Mouse (Mus musculus) heart, embryonic 11.5 days (tissue): ENCODE measurements around the gene Pdzk1ip1. TPM values are rescaled to one million over a fixed set of nuclear protein-coding genes. Genes with fewer than 3 reads are reported as not detected.

Experiments
- ATAC-seq: fragments of 200-750 bp; cut with Nextera tagmentation; replicated peaks from 2 replicates; pipeline ENCODE4 v1.8.0; 2017; ENCODE audit warnings: moderate library complexity; ENCODE audit not compliant: insufficient number of reproducible peaks, low FRiP score, low TSS enrichment
- H3K27ac ChIP-seq: fragments of 300-500 bp; sonication (generic); 2 replicates; pipeline ENCODE4 v1.5.1; 2014; ENCODE audit warnings: mild to moderate bottlenecking, low read depth, low read length
- H3K27me3 ChIP-seq: fragments of 300-500 bp; sonication (generic); 2 replicates; pipeline ENCODE4 v1.6.1; 2014; ENCODE audit warnings: mild to moderate bottlenecking, low read length, mixed read lengths; ENCODE audit not compliant: control insufficient read depth, insufficient read depth
- H3K36me3 ChIP-seq: fragments of 300-500 bp; sonication (generic); 2 replicates; pipeline ENCODE4 v1.6.1; 2014; ENCODE audit warnings: mild to moderate bottlenecking, low read length, moderate library complexity, mixed read lengths; ENCODE audit not compliant: control insufficient read depth, insufficient read depth
- H3K4me1 ChIP-seq: fragments of 300-500 bp; sonication (generic); 2 replicates; pipeline ENCODE4 v1.6.1; 2014; ENCODE audit warnings: low read length; ENCODE audit not compliant: control insufficient read depth, insufficient read depth
- H3K4me2 ChIP-seq: fragments of 300-500 bp; sonication (generic); 2 replicates; pipeline ENCODE4 v1.6.1; 2014; ENCODE audit warnings: mild to moderate bottlenecking, moderate library complexity
- H3K4me3 ChIP-seq: fragments of 300-500 bp; sonication (generic); 2 replicates; pipeline ENCODE4 v1.5.1; 2014; ENCODE audit warnings: low read depth, low read length
- H3K9ac ChIP-seq: fragments of 300-500 bp; sonication (generic); 2 replicates; pipeline ENCODE4 v1.6.1; 2014; ENCODE audit warnings: mild to moderate bottlenecking, low read depth, low read length, moderate library complexity
- H3K9me3 ChIP-seq: fragments of 300-500 bp; sonication (generic); replicated peaks from 2 replicates; pipeline ENCODE4 v1.6.1; 2016; ENCODE audit warnings: low read length; ENCODE audit not compliant: control insufficient read depth
- WGBS: fragments of 180-500 bp; shearing (Covaris S2); extraction: QIAGEN DNeasy Blood & Tissue Kit; methylation state at CpG from one replicate; pipeline ENCODE4 v1.1.7; 2014; ENCODE audit not compliant: insufficient replicate concordance; 5-methylcytosine and 5-hydroxymethylcytosine counted together
- polyA plus RNA-seq: library from polyadenylated mRNA; unstranded; fragments of >200 nt; fragmentation: Nextera tagmentation; extraction: Ambion mirVana; gene quantifications from 2 replicates; pipeline ENCODE4 v1.2.1, GENCODE M21; 2014

The Pdzk1ip1 gene
- polyA plus RNA-seq, 1 experiment from 2014 or later: 66.1 TPM

GRCm38 (mm10) chr4:115062875-115063517 is 25.5 kb upstream of the Pdzk1ip1 start:
- Histone ChIP-seq H3K27ac (peak overlapping the region; percentile 57; the same call in 1 of the 2 replicates), H3K9ac (peak overlapping the region; percentile 75)
- 1% methylated on average over 57 of the region's 58 CpGs for WGBS

GRCm38 (mm10) chr4:115063518-115064239 is 24.8 kb upstream of the Pdzk1ip1 start:
- no peak for ATAC-seq
- no peak overlapping the region for H3K27ac ChIP-seq

More at GRCm38 (mm10) chr4:115062875-115063517, 25.5 kb upstream of the Pdzk1ip1 start:
- Histone ChIP-seq H3K4me1 (peaks cover 9% of the 10 kb centered on the region; the same call in 1 of the 2 replicates), H3K4me3 (peak overlapping the region; percentile 63), H3K9me3 (no peaks in the 10 kb centered on the region), H3K36me3 (no peaks in the 10 kb centered on the region), H3K27me3 (peaks cover 78% of the 10 kb centered on the region), H3K4me2 (peak overlapping the region; percentile 98)
- ATAC-seq: peak; percentile 73

GRCm38 (mm10) chr4:115071668-115072067 is 16.8 kb upstream of the Pdzk1ip1 start:
- no peak overlapping the region for H3K4me2 ChIP-seq
- H3K27me3 ChIP-seq: peaks cover 18% of the 10 kb centered on the region
- ATAC-seq: 0 out of 2 replicates have a peak, but pooled peaks have one; percentile 12
- H3K9ac ChIP-seq: no peak overlapping the region
- no peaks in the 10 kb centered on the region for H3K36me3 ChIP-seq
- H3K4me3 ChIP-seq: no peak overlapping the region
- H3K9me3 ChIP-seq: no peaks in the 10 kb centered on the region
- WGBS: 19% methylated on average over 1 of the region's 1 CpGs
- H3K4me1 ChIP-seq: 0 out of 2 replicates have a peak, but pooled peaks cover 2% of the 10 kb centered on the region
- no peak overlapping the region for H3K27ac ChIP-seq

More at GRCm38 (mm10) chr4:115063518-115064239, 24.8 kb upstream of the Pdzk1ip1 start:
- peaks cover 82% of the 10 kb centered on the region for H3K27me3 ChIP-seq
- H3K4me3 ChIP-seq: peak overlapping the region; percentile 63
- no peaks in the 10 kb centered on the region for H3K36me3 ChIP-seq
- WGBS: 2% methylated on average over 30 of the region's 31 CpGs
- peak overlapping the region; percentile 98 for H3K4me2 ChIP-seq
- peak overlapping the region; percentile 75 for H3K9ac ChIP-seq
- peaks cover 9% of the 10 kb centered on the region; the same call in 1 of the 2 replicates for H3K4me1 ChIP-seq
- no peaks in the 10 kb centered on the region for H3K9me3 ChIP-seq

DNA sequence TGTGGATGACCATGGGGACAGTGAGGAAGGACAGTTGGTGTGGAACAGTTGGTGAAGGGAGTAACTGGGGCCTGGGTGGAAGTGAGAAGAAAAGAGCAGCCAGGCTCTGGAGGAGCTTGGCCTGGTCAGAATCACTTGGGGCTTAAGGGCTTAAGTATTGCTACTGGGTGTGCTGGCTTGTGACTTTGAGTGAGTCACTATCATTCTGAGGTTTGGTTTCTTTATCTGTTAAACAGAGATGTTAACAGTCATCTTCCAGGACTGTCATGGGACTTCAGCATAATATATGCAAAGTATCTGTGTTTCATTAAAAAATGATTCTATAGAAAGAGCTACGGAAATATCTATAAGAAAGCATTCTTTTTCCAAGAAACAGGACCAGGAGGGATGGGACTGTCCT is 13.7 kb upstream of the Pdzk1ip1 start:
- 73% methylated on average over 1 of the region's 1 CpGs for WGBS
- H3K27ac ChIP-seq: peak overlapping the region; percentile 65
- H3K4me3 ChIP-seq: no peak overlapping the region
- no peaks in the 10 kb centered on the region for H3K9me3 ChIP-seq
- 0 out of 2 replicates have a peak, but pooled peaks cover 4% of the 10 kb centered on the region for H3K27me3 ChIP-seq
- ATAC-seq: no peak
- H3K9ac ChIP-seq: no peak overlapping the region
- H3K36me3 ChIP-seq: no peaks in the 10 kb centered on the region
- no peak overlapping the region for H3K4me2 ChIP-seq
- H3K4me1 ChIP-seq: peaks cover 13% of the 10 kb centered on the region

DNA sequence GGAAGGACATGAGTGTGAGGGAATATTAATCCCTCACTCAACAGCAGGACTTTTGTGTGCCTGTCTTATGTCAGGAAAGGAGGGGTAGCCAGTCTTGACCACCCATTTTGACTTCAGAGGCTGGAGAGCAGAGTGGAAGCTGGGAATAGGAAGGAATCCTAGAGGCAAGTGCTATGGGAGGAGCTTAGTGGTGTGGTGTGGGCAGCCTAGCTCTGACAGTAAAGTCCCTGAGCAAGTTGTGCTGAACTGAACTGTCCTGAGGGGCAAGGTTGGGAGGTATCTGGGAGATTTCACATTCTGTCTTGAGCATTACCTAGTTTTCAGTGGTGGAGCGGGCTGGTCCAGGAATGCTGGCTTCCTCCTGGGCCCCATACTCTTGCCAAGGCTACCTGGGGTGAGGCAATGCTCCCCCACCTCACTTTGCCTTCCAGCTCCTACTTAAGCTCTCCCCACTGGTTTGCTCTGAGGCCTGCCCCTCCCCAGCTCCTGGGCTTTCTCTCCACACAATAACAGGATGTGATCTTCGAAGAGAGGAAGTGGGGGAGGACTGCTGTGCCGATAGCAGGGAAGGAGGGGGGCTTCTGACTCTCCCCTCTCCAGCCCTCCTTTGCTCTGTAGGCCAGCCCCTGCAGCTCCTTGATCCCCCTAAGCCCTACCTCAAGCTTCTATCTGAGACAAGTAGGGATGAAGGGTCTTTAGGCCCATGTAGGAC is 13.1 kb upstream of the Pdzk1ip1 start:
- Histone ChIP-seq H3K36me3 (no peaks in the 10 kb centered on the region), H3K9ac (no peak overlapping the region), H3K27ac (peak overlapping the region; percentile 65), H3K27me3 (0 out of 2 replicates have a peak, but pooled peaks cover 4% of the 10 kb centered on the region), H3K4me1 (peaks cover 16% of the 10 kb centered on the region), H3K4me3 (no peak overlapping the region), H3K9me3 (no peaks in the 10 kb centered on the region), H3K4me2 (no peak overlapping the region)
- WGBS: 41% methylated on average over 3 of the region's 3 CpGs
- peak; percentile 56 for ATAC-seq

GRCm38 (mm10) chr4:115078892-115079820 is 9.4 kb upstream of the Pdzk1ip1 start:
- Histone ChIP-seq H3K27me3 (peaks cover 4% of the 10 kb centered on the region; the same call in 1 of the 2 replicates), H3K4me3 (no peak overlapping the region), H3K4me1 (peaks cover 16% of the 10 kb centered on the region), H3K36me3 (no peaks in the 10 kb centered on the region), H3K9me3 (no peaks in the 10 kb centered on the region), H3K27ac (no peak overlapping the region), H3K9ac (no peak overlapping the region), H3K4me2 (no peak overlapping the region)
- WGBS: 27% methylated on average over 10 of the region's 10 CpGs
- peak; percentile 55; the same call in 1 of the 2 replicates for ATAC-seq

- WGBS: 38% methylated on average over 5 of the region's 5 CpGs
- Histone ChIP-seq H3K36me3 (no peaks in the 10 kb centered on the region), H3K9me3 (no peaks in the 10 kb centered on the region), H3K9ac (no peak overlapping the region), H3K27ac (no peak overlapping the region), H3K4me3 (no peak overlapping the region), H3K4me2 (no peak overlapping the region), H3K4me1 (peaks cover 16% of the 10 kb centered on the region), H3K27me3 (peaks cover 7% of the 10 kb centered on the region; the same call in 1 of the 2 replicates)
- no peak; the same call in 1 of the 2 replicates for ATAC-seq
Observed at GRCm38 (mm10) chr4:115079821-115080349, 8.6 kb upstream of the Pdzk1ip1 start.
